Mouse (Mus musculus): ENCODE measurements around the gene Ttl. TPM values are rescaled to one million over a fixed set of nuclear protein-coding genes. Genes with fewer than 3 reads are reported as not detected.

The Ttl gene
- polyA plus RNA-seq, 1 experiment from 2014 or later: 10.7 TPM

- H3K4me1 ChIP-seq (ENCODE audit: control insufficient read depth in 2 of 2, insufficient read depth in 2 of 2, low read length in 2 of 2): 0 out of 4 replicates have a peak, but pooled peaks cover 0 to 5% of the 10 kb centered on the region in 2 experiments
- no peak overlapping the region for H3K4me3 ChIP-seq (ENCODE audit: control insufficient read depth in 1 of 2, insufficient read depth in 1 of 2, low read depth in 1 of 2, low read length in 2 of 2)
- H3K9ac ChIP-seq (ENCODE audit: low read length): no peak overlapping the region
- no peaks in the 10 kb centered on the region for H3K27me3 ChIP-seq (ENCODE audit: control insufficient read depth, insufficient read depth, low read length)
- 64% methylated on average over 10 of the region's 10 CpGs for WGBS
- H3K9me3 ChIP-seq (ENCODE audit: control insufficient read depth, low read length): peaks cover 4% of the 10 kb centered on the region
- H3K36me3 ChIP-seq (ENCODE audit: control insufficient read depth, insufficient read depth, low read length): no peaks in the 10 kb centered on the region
- no peak overlapping the region for H3K27ac ChIP-seq (replicated peaks in 1 of 2; ENCODE audit: control insufficient read depth in 1 of 2, insufficient read depth in 1 of 2, low read depth in 2 of 2, low read length in 2 of 2)
- no peak overlapping the region for H3K4me2 ChIP-seq (ENCODE audit: low read length)
- ATAC-seq (ENCODE audit: insufficient number of reproducible peaks, insufficient read depth, low FRiP score, low read depth): no peak
Measured at GRCm38 (mm10) chr2:129061456-129062059, 4.2 kb upstream of the Ttl start.

- H3K4me3 ChIP-seq (ENCODE audit: control insufficient read depth in 1 of 2, insufficient read depth in 1 of 2, low read depth in 1 of 2, low read length in 2 of 2): peak overlapping the region; percentile 76 to 85
- peak overlapping the region; percentile 20 to 40; a peak in 2 of 4 replicates for H3K27ac ChIP-seq (replicated peaks in 1 of 2; ENCODE audit: control insufficient read depth in 1 of 2, insufficient read depth in 1 of 2, low read depth in 2 of 2, low read length in 2 of 2)
- peak overlapping the region; percentile 82 for H3K4me2 ChIP-seq (ENCODE audit: low read length)
- no peaks in the 10 kb centered on the region for H3K27me3 ChIP-seq (ENCODE audit: control insufficient read depth, insufficient read depth, low read length)
- no peak; the same call in 1 of the 2 replicates for ATAC-seq (ENCODE audit: insufficient number of reproducible peaks, insufficient read depth, low FRiP score, low read depth)
- under 1% methylated on average over 20 of the region's 20 CpGs for WGBS
- H3K4me1 ChIP-seq (ENCODE audit: control insufficient read depth in 2 of 2, insufficient read depth in 2 of 2, low read length in 2 of 2): peaks cover 3 to 10% of the 10 kb centered on the region in 2 experiments; a peak in 3 of 4 replicates
- H3K9ac ChIP-seq (ENCODE audit: low read length): peak overlapping the region; percentile 82
- H3K36me3 ChIP-seq (ENCODE audit: control insufficient read depth, insufficient read depth, low read length): 0 out of 2 replicates have a peak, but pooled peaks cover 5% of the 10 kb centered on the region
- H3K9me3 ChIP-seq (ENCODE audit: control insufficient read depth, low read length): no peaks in the 10 kb centered on the region
Measured at GRCm38 (mm10) chr2:129066326-129066725, 584 bp downstream of the Ttl start.

- H3K4me3 ChIP-seq (ENCODE audit: control insufficient read depth in 1 of 2, insufficient read depth in 1 of 2, low read depth in 1 of 2, low read length in 2 of 2): no peak overlapping the region
- H3K36me3 ChIP-seq (ENCODE audit: control insufficient read depth, insufficient read depth, low read length): 0 out of 2 replicates have a peak, but pooled peaks cover 5% of the 10 kb centered on the region
- no peak for ATAC-seq (ENCODE audit: insufficient number of reproducible peaks, insufficient read depth, low FRiP score, low read depth)
- no peak overlapping the region for H3K9ac ChIP-seq (ENCODE audit: low read length)
- peaks cover 3 to 9% of the 10 kb centered on the region in 2 experiments; a peak in 3 of 4 replicates for H3K4me1 ChIP-seq (ENCODE audit: control insufficient read depth in 2 of 2, insufficient read depth in 2 of 2, low read length in 2 of 2)
- no peaks in the 10 kb centered on the region for H3K27me3 ChIP-seq (ENCODE audit: control insufficient read depth, insufficient read depth, low read length)
- no peak overlapping the region for H3K4me2 ChIP-seq (ENCODE audit: low read length)
- H3K9me3 ChIP-seq (ENCODE audit: control insufficient read depth, low read length): no peaks in the 10 kb centered on the region
- H3K27ac ChIP-seq (replicated peaks in 1 of 2; ENCODE audit: control insufficient read depth in 1 of 2, insufficient read depth in 1 of 2, low read depth in 2 of 2, low read length in 2 of 2): no peak overlapping the region
- WGBS: 75% methylated on average over 3 of the region's 3 CpGs
Measured at GRCm38 (mm10) chr2:129070296-129070695, 4.6 kb downstream of the Ttl start.

GRCm38 (mm10) chr2:129078313-129078712 lies 12.6 kb downstream of the Ttl start:
- ATAC-seq (ENCODE audit: insufficient number of reproducible peaks, insufficient read depth, low FRiP score, low read depth): no peak
- 83% methylated on average over 3 of the region's 3 CpGs for WGBS

GRCm38 (mm10) chr2:129079194-129079593 lies 13.5 kb downstream of the Ttl start:
- Histone ChIP-seq H3K27me3 (ENCODE audit: control insufficient read depth, insufficient read depth, low read length) (no peaks in the 10 kb centered on the region), H3K9me3 (ENCODE audit: control insufficient read depth, low read length) (no peaks in the 10 kb centered on the region), H3K4me2 (ENCODE audit: low read length) (no peak overlapping the region), H3K4me3 (ENCODE audit: control insufficient read depth in 1 of 2, insufficient read depth in 1 of 2, low read depth in 1 of 2, low read length in 2 of 2) (no peak overlapping the region), H3K36me3 (ENCODE audit: control insufficient read depth, insufficient read depth, low read length) (peaks cover 33% of the 10 kb centered on the region), H3K9ac (ENCODE audit: low read length) (no peak overlapping the region), H3K27ac (replicated peaks in 1 of 2; ENCODE audit: control insufficient read depth in 1 of 2, insufficient read depth in 1 of 2, low read depth in 2 of 2, low read length in 2 of 2) (0 out of 4 replicates have a peak overlapping the region, but pooled peaks of 1 of the 2 experiments have one; percentile 10), H3K4me1 (ENCODE audit: control insufficient read depth in 2 of 2, insufficient read depth in 2 of 2, low read length in 2 of 2) (no peaks in the 10 kb centered on the region)
- no peak for ATAC-seq (ENCODE audit: insufficient number of reproducible peaks, insufficient read depth, low FRiP score, low read depth)
- WGBS: 69% methylated on average over 2 of the region's 2 CpGs

More at GRCm38 (mm10) chr2:129078313-129078712, 12.6 kb downstream of the Ttl start:
- no peaks in the 10 kb centered on the region for H3K9me3 ChIP-seq (ENCODE audit: control insufficient read depth, low read length)
- peaks cover 33% of the 10 kb centered on the region for H3K36me3 ChIP-seq (ENCODE audit: control insufficient read depth, insufficient read depth, low read length)
- no peak overlapping the region for H3K9ac ChIP-seq (ENCODE audit: low read length)
- no peak overlapping the region for H3K27ac ChIP-seq (replicated peaks in 1 of 2; ENCODE audit: control insufficient read depth in 1 of 2, insufficient read depth in 1 of 2, low read depth in 2 of 2, low read length in 2 of 2)
- no peak overlapping the region for H3K4me2 ChIP-seq (ENCODE audit: low read length)
- no peak overlapping the region for H3K4me3 ChIP-seq (ENCODE audit: control insufficient read depth in 1 of 2, insufficient read depth in 1 of 2, low read depth in 1 of 2, low read length in 2 of 2)
- no peaks in the 10 kb centered on the region for H3K4me1 ChIP-seq (ENCODE audit: control insufficient read depth in 2 of 2, insufficient read depth in 2 of 2, low read length in 2 of 2)
- no peaks in the 10 kb centered on the region for H3K27me3 ChIP-seq (ENCODE audit: control insufficient read depth, insufficient read depth, low read length)

- 46% methylated on average over 13 of the region's 13 CpGs for WGBS
- no peak overlapping the region for H3K4me2 ChIP-seq (ENCODE audit: low read length)
- H3K9ac ChIP-seq (ENCODE audit: low read length): no peak overlapping the region
- H3K36me3 ChIP-seq (ENCODE audit: control insufficient read depth, insufficient read depth, low read length): peaks cover 42% of the 10 kb centered on the region
- H3K27ac ChIP-seq (replicated peaks in 1 of 2; ENCODE audit: control insufficient read depth in 1 of 2, insufficient read depth in 1 of 2, low read depth in 2 of 2, low read length in 2 of 2): no peak overlapping the region
- H3K27me3 ChIP-seq (ENCODE audit: control insufficient read depth, insufficient read depth, low read length): no peaks in the 10 kb centered on the region
- H3K4me3 ChIP-seq (ENCODE audit: control insufficient read depth in 1 of 2, insufficient read depth in 1 of 2, low read depth in 1 of 2, low read length in 2 of 2): no peak overlapping the region
- H3K9me3 ChIP-seq (ENCODE audit: control insufficient read depth, low read length): no peaks in the 10 kb centered on the region
- ATAC-seq (ENCODE audit: insufficient number of reproducible peaks, insufficient read depth, low FRiP score, low read depth): no peak
- no peaks in the 10 kb centered on the region for H3K4me1 ChIP-seq (ENCODE audit: control insufficient read depth in 2 of 2, insufficient read depth in 2 of 2, low read length in 2 of 2)
Measured at GRCm38 (mm10) chr2:129081097-129081496, 15.4 kb downstream of the Ttl start.

- H3K9me3 ChIP-seq (ENCODE audit: control insufficient read depth, low read length): no peaks in the 10 kb centered on the region
- no peaks in the 10 kb centered on the region for H3K27me3 ChIP-seq (ENCODE audit: control insufficient read depth, insufficient read depth, low read length)
- H3K9ac ChIP-seq (ENCODE audit: low read length): no peak overlapping the region
- no peak overlapping the region for H3K4me2 ChIP-seq (ENCODE audit: low read length)
- H3K36me3 ChIP-seq (ENCODE audit: control insufficient read depth, insufficient read depth, low read length): peaks cover 40% of the 10 kb centered on the region
- H3K27ac ChIP-seq (replicated peaks in 1 of 2; ENCODE audit: control insufficient read depth in 1 of 2, insufficient read depth in 1 of 2, low read depth in 2 of 2, low read length in 2 of 2): no peak overlapping the region
- no peaks in the 10 kb centered on the region for H3K4me1 ChIP-seq (ENCODE audit: control insufficient read depth in 2 of 2, insufficient read depth in 2 of 2, low read length in 2 of 2)
- ATAC-seq (ENCODE audit: insufficient number of reproducible peaks, insufficient read depth, low FRiP score, low read depth): no peak
- no peak overlapping the region for H3K4me3 ChIP-seq (ENCODE audit: control insufficient read depth in 1 of 2, insufficient read depth in 1 of 2, low read depth in 1 of 2, low read length in 2 of 2)
- 90% methylated on average over 5 of the region's 5 CpGs for WGBS
Measured at GRCm38 (mm10) chr2:129083514-129083913, 17.8 kb downstream of the Ttl start.

- Histone ChIP-seq H3K36me3 (ENCODE audit: control insufficient read depth, insufficient read depth, low read length) (peaks cover 42% of the 10 kb centered on the region), H3K4me3 (ENCODE audit: control insufficient read depth in 1 of 2, insufficient read depth in 1 of 2, low read depth in 1 of 2, low read length in 2 of 2) (no peak overlapping the region), H3K9me3 (ENCODE audit: control insufficient read depth, low read length) (no peaks in the 10 kb centered on the region), H3K27me3 (ENCODE audit: control insufficient read depth, insufficient read depth, low read length) (no peaks in the 10 kb centered on the region), H3K27ac (replicated peaks in 1 of 2; ENCODE audit: control insufficient read depth in 1 of 2, insufficient read depth in 1 of 2, low read depth in 2 of 2, low read length in 2 of 2) (no peak overlapping the region), H3K4me2 (ENCODE audit: low read length) (no peak overlapping the region), H3K9ac (ENCODE audit: low read length) (no peak overlapping the region), H3K4me1 (ENCODE audit: control insufficient read depth in 2 of 2, insufficient read depth in 2 of 2, low read length in 2 of 2) (no peaks in the 10 kb centered on the region; a peak in 1 of 4 replicates)
- no peak for ATAC-seq (ENCODE audit: insufficient number of reproducible peaks, insufficient read depth, low FRiP score, low read depth)
- 51% methylated on average over 2 of the region's 2 CpGs for WGBS
Measured at GRCm38 (mm10) chr2:129084959-129085358, 19.2 kb downstream of the Ttl start.
